Mouse (Mus musculus): ENCODE measurements around the gene Sept9. TPM values are rescaled to one million over a fixed set of nuclear protein-coding genes. Genes with fewer than 3 reads are reported as not detected.

Sept9 gene
- polyA plus RNA-seq, 1 experiment from 2014 or later, result 78.9 TPM

- Histone ChIP-seq H3K36me3 (ENCODE audit: control insufficient read depth, insufficient read depth, low read length) (no peaks in the 10 kb centered on the region), H3K27ac (ENCODE audit: low read depth, low read length) (no peak overlapping the region), H3K4me2 (no peak overlapping the region), H3K9ac (ENCODE audit: low read depth, low read length) (no peak overlapping the region), H3K27me3 (ENCODE audit: control insufficient read depth, insufficient read depth, low read length) (peaks cover 3% of the 10 kb centered on the region), H3K4me1 (ENCODE audit: control insufficient read depth, insufficient read depth, low read length) (no peaks in the 10 kb centered on the region), H3K4me3 (ENCODE audit: low read depth, low read length) (no peak overlapping the region), H3K9me3 (replicated peaks; ENCODE audit: control insufficient read depth, low read length) (no peaks in the 10 kb centered on the region)
- WGBS (ENCODE audit: insufficient replicate concordance), result 74% methylated on average over 20 of the region's 20 CpGs
- ATAC-seq (replicated peaks; ENCODE audit: insufficient number of reproducible peaks, low FRiP score, low TSS enrichment), result no peak
These were observed 173.7 kb downstream of the Sept9 start for GRCm38 (mm10) chr11:117373195-117373594.

- Histone ChIP-seq H3K9me3 (replicated peaks; ENCODE audit: control insufficient read depth, low read length) (no peaks in the 10 kb centered on the region), H3K27me3 (ENCODE audit: control insufficient read depth, insufficient read depth, low read length) (peaks cover 3% of the 10 kb centered on the region), H3K4me3 (ENCODE audit: low read depth, low read length) (no peak overlapping the region), H3K4me2 (no peak overlapping the region), H3K4me1 (ENCODE audit: control insufficient read depth, insufficient read depth, low read length) (no peaks in the 10 kb centered on the region), H3K9ac (ENCODE audit: low read depth, low read length) (no peak overlapping the region), H3K36me3 (ENCODE audit: control insufficient read depth, insufficient read depth, low read length) (no peaks in the 10 kb centered on the region), H3K27ac (ENCODE audit: low read depth, low read length) (no peak overlapping the region)
- WGBS (ENCODE audit: insufficient replicate concordance), result 22% methylated on average over 4 of the region's 4 CpGs
- ATAC-seq (replicated peaks; ENCODE audit: insufficient number of reproducible peaks, low FRiP score, low TSS enrichment), result no peak
These were observed 174.4 kb downstream of the Sept9 start for GRCm38 (mm10) chr11:117373870-117374269.

- ATAC-seq (replicated peaks; ENCODE audit: insufficient number of reproducible peaks, low FRiP score, low TSS enrichment), result no peak
- H3K9me3 ChIP-seq (replicated peaks; ENCODE audit: control insufficient read depth, low read length), result no peaks in the 10 kb centered on the region
These were observed 174.8 kb downstream of the Sept9 start for GRCm38 (mm10) chr11:117374288-117374687.

GRCm38 (mm10) chr11:117379774-117380173 lies 180.3 kb downstream of the Sept9 start:
- peaks cover 7% of the 10 kb centered on the region; the same call in 1 of the 2 replicates for H3K4me1 ChIP-seq (ENCODE audit: control insufficient read depth, insufficient read depth, low read length)

More at GRCm38 (mm10) chr11:117374288-117374687, 174.8 kb downstream of the Sept9 start:
- Histone ChIP-seq H3K4me3 (ENCODE audit: low read depth, low read length) (no peak overlapping the region), H3K9ac (ENCODE audit: low read depth, low read length) (no peak overlapping the region), H3K4me2 (no peak overlapping the region), H3K4me1 (ENCODE audit: control insufficient read depth, insufficient read depth, low read length) (no peaks in the 10 kb centered on the region), H3K36me3 (ENCODE audit: control insufficient read depth, insufficient read depth, low read length) (no peaks in the 10 kb centered on the region), H3K27ac (ENCODE audit: low read depth, low read length) (no peak overlapping the region), H3K27me3 (ENCODE audit: control insufficient read depth, insufficient read depth, low read length) (peaks cover 3% of the 10 kb centered on the region)
- WGBS (ENCODE audit: insufficient replicate concordance), result 53% methylated on average over 7 of the region's 7 CpGs

GRCm38 (mm10) chr11:117384235-117384634 lies 184.8 kb downstream of the Sept9 start:
- 0 out of 2 replicates have a peak, but pooled peaks have one; percentile 28 for ATAC-seq (replicated peaks; ENCODE audit: insufficient number of reproducible peaks, low FRiP score, low TSS enrichment)

More at GRCm38 (mm10) chr11:117379774-117380173, 180.3 kb downstream of the Sept9 start:
- Histone ChIP-seq H3K4me2 (no peak overlapping the region), H3K4me3 (ENCODE audit: low read depth, low read length) (no peak overlapping the region), H3K27ac (ENCODE audit: low read depth, low read length) (no peak overlapping the region), H3K36me3 (ENCODE audit: control insufficient read depth, insufficient read depth, low read length) (no peaks in the 10 kb centered on the region), H3K9ac (ENCODE audit: low read depth, low read length) (no peak overlapping the region), H3K9me3 (replicated peaks; ENCODE audit: control insufficient read depth, low read length) (no peaks in the 10 kb centered on the region), H3K27me3 (ENCODE audit: control insufficient read depth, insufficient read depth, low read length) (peaks cover 8% of the 10 kb centered on the region)
- ATAC-seq (replicated peaks; ENCODE audit: insufficient number of reproducible peaks, low FRiP score, low TSS enrichment), result no peak
- WGBS (ENCODE audit: insufficient replicate concordance), result 77% methylated on average over 5 of the region's 5 CpGs

GRCm38 (mm10) chr11:117384897-117385296 lies 185.4 kb downstream of the Sept9 start:
- Histone ChIP-seq H3K4me2 (peak overlapping the region; percentile 41), H3K9me3 (replicated peaks; ENCODE audit: control insufficient read depth, low read length) (no peaks in the 10 kb centered on the region), H3K9ac (ENCODE audit: low read depth, low read length) (no peak overlapping the region; the same call in 1 of the 2 replicates), H3K36me3 (ENCODE audit: control insufficient read depth, insufficient read depth, low read length) (no peaks in the 10 kb centered on the region), H3K4me1 (ENCODE audit: control insufficient read depth, insufficient read depth, low read length) (peaks cover 13% of the 10 kb centered on the region), H3K27ac (ENCODE audit: low read depth, low read length) (no peak overlapping the region), H3K4me3 (ENCODE audit: low read depth, low read length) (0 out of 2 replicates have a peak overlapping the region, but pooled peaks have one; percentile 9), H3K27me3 (ENCODE audit: control insufficient read depth, insufficient read depth, low read length) (peaks cover 10% of the 10 kb centered on the region)
- WGBS (ENCODE audit: insufficient replicate concordance), result 2% methylated on average over 16 of the region's 16 CpGs
- ATAC-seq (replicated peaks; ENCODE audit: insufficient number of reproducible peaks, low FRiP score, low TSS enrichment), result no peak

More at GRCm38 (mm10) chr11:117384235-117384634, 184.8 kb downstream of the Sept9 start:
- Histone ChIP-seq H3K4me1 (ENCODE audit: control insufficient read depth, insufficient read depth, low read length) (peaks cover 11% of the 10 kb centered on the region; the same call in 1 of the 2 replicates), H3K4me3 (ENCODE audit: low read depth, low read length) (no peak overlapping the region), H3K36me3 (ENCODE audit: control insufficient read depth, insufficient read depth, low read length) (no peaks in the 10 kb centered on the region), H3K27ac (ENCODE audit: low read depth, low read length) (no peak overlapping the region), H3K9ac (ENCODE audit: low read depth, low read length) (no peak overlapping the region; the same call in 1 of the 2 replicates), H3K4me2 (peak overlapping the region; percentile 41), H3K27me3 (ENCODE audit: control insufficient read depth, insufficient read depth, low read length) (peaks cover 10% of the 10 kb centered on the region), H3K9me3 (replicated peaks; ENCODE audit: control insufficient read depth, low read length) (no peaks in the 10 kb centered on the region)
- WGBS (ENCODE audit: insufficient replicate concordance), result 5% methylated on average over 9 of the region's 9 CpGs

- no peak for ATAC-seq (replicated peaks; ENCODE audit: insufficient number of reproducible peaks, low FRiP score, low TSS enrichment)
- Histone ChIP-seq H3K9me3 (replicated peaks; ENCODE audit: control insufficient read depth, low read length) (no peaks in the 10 kb centered on the region), H3K4me1 (ENCODE audit: control insufficient read depth, insufficient read depth, low read length) (peaks cover 18% of the 10 kb centered on the region), H3K4me2 (peak overlapping the region; percentile 41), H3K9ac (ENCODE audit: low read depth, low read length) (no peak overlapping the region), H3K27me3 (ENCODE audit: control insufficient read depth, insufficient read depth, low read length) (peaks cover 10% of the 10 kb centered on the region), H3K4me3 (ENCODE audit: low read depth, low read length) (no peak overlapping the region), H3K36me3 (ENCODE audit: control insufficient read depth, insufficient read depth, low read length) (no peaks in the 10 kb centered on the region), H3K27ac (ENCODE audit: low read depth, low read length) (no peak overlapping the region)
- WGBS (ENCODE audit: insufficient replicate concordance), result 53% methylated on average over 15 of the region's 15 CpGs
These were observed 186.1 kb downstream of the Sept9 start for GRCm38 (mm10) chr11:117385331-117386103.

GRCm38 (mm10) chr11:117387241-117387640 lies 187.8 kb downstream of the Sept9 start:
- Histone ChIP-seq H3K36me3 (ENCODE audit: control insufficient read depth, insufficient read depth, low read length) (no peaks in the 10 kb centered on the region), H3K4me2 (no peak overlapping the region), H3K27me3 (ENCODE audit: control insufficient read depth, insufficient read depth, low read length) (peaks cover 10% of the 10 kb centered on the region), H3K9ac (ENCODE audit: low read depth, low read length) (no peak overlapping the region), H3K9me3 (replicated peaks; ENCODE audit: control insufficient read depth, low read length) (no peaks in the 10 kb centered on the region), H3K4me1 (ENCODE audit: control insufficient read depth, insufficient read depth, low read length) (peaks cover 29% of the 10 kb centered on the region), H3K27ac (ENCODE audit: low read depth, low read length) (no peak overlapping the region), H3K4me3 (ENCODE audit: low read depth, low read length) (no peak overlapping the region)
- ATAC-seq (replicated peaks; ENCODE audit: insufficient number of reproducible peaks, low FRiP score, low TSS enrichment), result no peak
- WGBS (ENCODE audit: insufficient replicate concordance), result 66% methylated on average over 10 of the region's 10 CpGs
